Mouse (Mus musculus): ENCODE measurements around the gene Selenbp1. TPM values are rescaled to one million over a fixed set of nuclear protein-coding genes. Genes with fewer than 3 reads are reported as not detected.

The Selenbp1 gene
- polyA plus RNA-seq, 1 experiment from 2014 or later: 51.9 TPM

- ATAC-seq (ENCODE audit: insufficient number of reproducible peaks, low FRiP score, low TSS enrichment, low read depth): no peak
- Histone ChIP-seq H3K36me3 (peaks cover 40% of the 10 kb centered on the region), H3K27ac (no peak overlapping the region), H3K4me1 (peaks cover 6% of the 10 kb centered on the region), H3K9ac (no peak overlapping the region), H3K4me2 (no peak overlapping the region), H3K27me3 (no peaks in the 10 kb centered on the region), H3K9me3 (no peaks in the 10 kb centered on the region), H3K4me3 (no peak overlapping the region)
- 44% methylated on average over 5 of the region's 5 CpGs for WGBS
Observed at GRCm38 (mm10) chr3:94960322-94960721, 27.5 kb downstream of the Selenbp1 start.

- Histone ChIP-seq H3K4me3 (no peak overlapping the region), H3K9me3 (no peaks in the 10 kb centered on the region), H3K4me1 (no peaks in the 10 kb centered on the region), H3K27me3 (no peaks in the 10 kb centered on the region), H3K36me3 (no peaks in the 10 kb centered on the region), H3K27ac (no peak overlapping the region), H3K9ac (no peak overlapping the region), H3K4me2 (no peak overlapping the region)
- WGBS: 91% methylated on average over 1 of the region's 1 CpGs
- ATAC-seq (ENCODE audit: insufficient number of reproducible peaks, low FRiP score, low TSS enrichment, low read depth): no peak
Observed at GRCm38 (mm10) chr3:94964989-94965388, 32.1 kb downstream of the Selenbp1 start.

GRCm38 (mm10) chr3:94965878-94966277, 33.0 kb downstream of the Selenbp1 start:
- whole genome bisulfite sequencing: 70% methylated on average over 1 of the region's 1 CpGs
- Histone ChIP-seq H3K4me3 (no peak overlapping the region), H3K9ac (no peak overlapping the region), H3K4me2 (no peak overlapping the region), H3K9me3 (no peaks in the 10 kb centered on the region), H3K36me3 (no peaks in the 10 kb centered on the region), H3K27me3 (no peaks in the 10 kb centered on the region), H3K27ac (no peak overlapping the region), H3K4me1 (no peaks in the 10 kb centered on the region)
- no peak for ATAC-seq (ENCODE audit: insufficient number of reproducible peaks, low FRiP score, low TSS enrichment, low read depth)

GRCm38 (mm10) chr3:94972552-94972951, 39.7 kb downstream of the Selenbp1 start:
- peaks cover under 1% of the 10 kb centered on the region; the same call in 1 of the 2 replicates for H3K36me3 ChIP-seq
- H3K27me3 ChIP-seq: no peaks in the 10 kb centered on the region
- 84% methylated on average over 3 of the region's 3 CpGs for WGBS
- H3K9ac ChIP-seq: no peak overlapping the region
- no peak for ATAC-seq (ENCODE audit: insufficient number of reproducible peaks, low FRiP score, low TSS enrichment, low read depth)
- H3K4me3 ChIP-seq: no peak overlapping the region
- H3K9me3 ChIP-seq: no peaks in the 10 kb centered on the region
- H3K27ac ChIP-seq: no peak overlapping the region
- peaks cover 18% of the 10 kb centered on the region for H3K4me1 ChIP-seq
- no peak overlapping the region for H3K4me2 ChIP-seq

- peak overlapping the region; percentile 94 for H3K4me3 ChIP-seq
- WGBS: 84% methylated on average over 5 of the region's 5 CpGs
- no peak overlapping the region for H3K9ac ChIP-seq
Observed at GRCm38 (mm10) chr3:94973620-94974019, 40.8 kb downstream of the Selenbp1 start.

GRCm38 (mm10) chr3:94974026-94974527, 41.2 kb downstream of the Selenbp1 start:
- no peak for ATAC-seq (ENCODE audit: insufficient number of reproducible peaks, low FRiP score, low TSS enrichment, low read depth)
- H3K27me3 ChIP-seq: no peaks in the 10 kb centered on the region
- H3K4me3 ChIP-seq: peak overlapping the region; percentile 94
- H3K4me1 ChIP-seq: peaks cover 18% of the 10 kb centered on the region
- H3K4me2 ChIP-seq: peak overlapping the region; percentile 63
- peak overlapping the region; percentile 33 for H3K9ac ChIP-seq
- H3K36me3 ChIP-seq: peaks cover 6% of the 10 kb centered on the region
- H3K9me3 ChIP-seq: no peaks in the 10 kb centered on the region
- H3K27ac ChIP-seq: no peak overlapping the region; the same call in 1 of the 2 replicates
- WGBS: 23% methylated on average over 9 of the region's 9 CpGs

More at GRCm38 (mm10) chr3:94973620-94974019, 40.8 kb downstream of the Selenbp1 start:
- Histone ChIP-seq H3K27ac (no peak overlapping the region), H3K27me3 (no peaks in the 10 kb centered on the region), H3K9me3 (no peaks in the 10 kb centered on the region), H3K4me1 (peaks cover 18% of the 10 kb centered on the region), H3K36me3 (peaks cover 6% of the 10 kb centered on the region), H3K4me2 (no peak overlapping the region)
- ATAC-seq (ENCODE audit: insufficient number of reproducible peaks, low FRiP score, low TSS enrichment, low read depth): no peak

GRCm38 (mm10) chr3:94974528-94975422, 41.9 kb downstream of the Selenbp1 start, which contains the start of gene Pi4kb:
Gene Pi4kb, plus strand, starts transcription at chr3:94974731.
- under 1% methylated on average over 53 of the region's 57 CpGs for WGBS
- Histone ChIP-seq H3K27ac (peak within 1 kb of the TSS; percentile 94), H3K4me1 (peaks cover 18% of the 10 kb centered on the region), H3K9ac (peak within 1 kb of the TSS; percentile 97), H3K36me3 (peaks cover 6% of the 10 kb centered on the region), H3K27me3 (no peaks in the 10 kb centered on the region), H3K4me3 (peak within 1 kb of the TSS; percentile 94), H3K4me2 (peak within 1 kb of the TSS; percentile 63), H3K9me3 (no peaks in the 10 kb centered on the region)
- ATAC-seq (ENCODE audit: insufficient number of reproducible peaks, low FRiP score, low TSS enrichment, low read depth): peak; percentile 90

- peaks cover 56% of the 10 kb centered on the region for H3K36me3 ChIP-seq
- no peaks in the 10 kb centered on the region for H3K27me3 ChIP-seq
- ATAC-seq (ENCODE audit: insufficient number of reproducible peaks, low FRiP score, low TSS enrichment, low read depth): no peak
- WGBS: 87% methylated on average over 11 of the region's 11 CpGs
- H3K9me3 ChIP-seq: no peaks in the 10 kb centered on the region
- H3K4me3 ChIP-seq: no peak overlapping the region
- H3K4me2 ChIP-seq: no peak overlapping the region
- H3K9ac ChIP-seq: no peak overlapping the region
- H3K27ac ChIP-seq: no peak overlapping the region
- peaks cover 27% of the 10 kb centered on the region for H3K4me1 ChIP-seq
Observed at GRCm38 (mm10) chr3:94984312-94984711, 51.5 kb downstream of the Selenbp1 start.

- Histone ChIP-seq H3K36me3 (peaks cover 55% of the 10 kb centered on the region), H3K9ac (no peak overlapping the region), H3K4me3 (no peak overlapping the region), H3K27ac (no peak overlapping the region), H3K4me1 (peaks cover 39% of the 10 kb centered on the region), H3K4me2 (no peak overlapping the region), H3K9me3 (no peaks in the 10 kb centered on the region), H3K27me3 (no peaks in the 10 kb centered on the region)
- WGBS: 87% methylated on average over 2 of the region's 2 CpGs
- no peak for ATAC-seq (ENCODE audit: insufficient number of reproducible peaks, low FRiP score, low TSS enrichment, low read depth)
Observed at GRCm38 (mm10) chr3:94985513-94985912, 52.7 kb downstream of the Selenbp1 start.

- Histone ChIP-seq H3K4me3 (no peak overlapping the region), H3K36me3 (peaks cover 47% of the 10 kb centered on the region)
- ATAC-seq (ENCODE audit: insufficient number of reproducible peaks, low FRiP score, low TSS enrichment, low read depth): no peak
Observed at GRCm38 (mm10) chr3:94987578-94987977, 54.7 kb downstream of the Selenbp1 start.

GRCm38 (mm10) chr3:94989159-94989761, 56.4 kb downstream of the Selenbp1 start:
- H3K4me2 ChIP-seq: peak overlapping the region; percentile 22; the same call in 1 of the 2 replicates
- peak overlapping the region; percentile 78 for H3K27ac ChIP-seq
- H3K9ac ChIP-seq: no peak overlapping the region
- H3K9me3 ChIP-seq: no peaks in the 10 kb centered on the region
- peak; percentile 45; the same call in 1 of the 2 replicates for ATAC-seq (ENCODE audit: insufficient number of reproducible peaks, low FRiP score, low TSS enrichment, low read depth)
- peaks cover 49% of the 10 kb centered on the region for H3K36me3 ChIP-seq
- no peak overlapping the region for H3K4me3 ChIP-seq
- H3K4me1 ChIP-seq: peaks cover 39% of the 10 kb centered on the region
- no peaks in the 10 kb centered on the region for H3K27me3 ChIP-seq
- WGBS: 22% methylated on average over 9 of the region's 9 CpGs

More at GRCm38 (mm10) chr3:94987578-94987977, 54.7 kb downstream of the Selenbp1 start:
- Histone ChIP-seq H3K9ac (no peak overlapping the region), H3K9me3 (no peaks in the 10 kb centered on the region), H3K27me3 (no peaks in the 10 kb centered on the region), H3K4me2 (no peak overlapping the region), H3K4me1 (peaks cover 39% of the 10 kb centered on the region), H3K27ac (no peak overlapping the region)
